8 mouse cellular contexts compared by ENCODE assay signal in the genomic region with DNA sequence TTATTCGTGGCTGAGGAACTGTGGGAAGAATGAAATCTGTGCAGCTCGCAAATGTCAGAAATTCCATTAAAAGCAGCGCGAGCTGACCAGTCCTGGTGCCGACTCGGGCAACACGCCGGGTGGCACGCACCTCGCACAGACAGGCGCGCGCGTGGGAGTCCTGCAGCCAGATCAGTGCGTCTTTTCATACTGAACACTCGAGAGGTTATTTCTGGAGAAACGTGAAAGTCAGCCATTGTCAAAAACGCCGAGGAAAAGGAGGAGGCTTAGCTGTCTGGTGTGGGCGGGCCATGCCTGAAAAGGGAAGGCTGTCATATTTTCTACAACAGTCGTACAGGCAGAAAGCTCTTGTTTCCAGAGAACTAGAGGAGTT. TPM values are rescaled to one million over a fixed set of nuclear protein-coding genes. Genes with fewer than 3 reads are reported as not detected.
DNase-seq lines count a peak whose midpoint lies in the region; ATAC-seq and TF ChIP-seq lines count a peak whose summit lies in the region.

No protein-coding gene starts in this region.

- no peaks in the 10 kb centered on the region for H3K9me3 ChIP-seq in embryonic facial prominence, embryonic 10.5 days

- H3K27me3 ChIP-seq in embryonic facial prominence, embryonic 10.5 days (replicated peaks; ENCODE audit: low read depth, poor library complexity, severe bottlenecking): no peaks in the 10 kb centered on the region

- peak overlapping the region; percentile 98 for H3K27ac ChIP-seq in embryonic facial prominence, embryonic 10.5 days (replicated peaks)

- peak overlapping the region; percentile 45 for H3K4me3 ChIP-seq in lung, adult 2 months (replicated peaks; ENCODE audit: extremely low read depth, low read depth, low read length)
- peak overlapping the region; percentile 96 for H3K4me3 ChIP-seq in embryonic facial prominence, embryonic 10.5 days

- TF ChIP-seq CTCF in lung, adult 2 months (IDR thresholded peaks at IDR 0.05; ENCODE audit: insufficient read depth, low read length): no peak

- under 1% methylated on average over 21 of the region's 21 CpGs for WGBS in lung, adult 2 months
- 3% methylated on average over 21 of the region's 21 CpGs for WGBS in embryonic facial prominence, embryonic 10.5 days

- peaks cover 19% of the 10 kb centered on the region for H3K4me1 ChIP-seq in lung, adult 2 months (ENCODE audit: control insufficient read depth, insufficient read depth, low read length)
- H3K4me1 ChIP-seq in embryonic facial prominence, embryonic 10.5 days: peaks cover 28% of the 10 kb centered on the region

- H3K36me3 ChIP-seq in embryonic facial prominence, embryonic 10.5 days (replicated peaks): 0 out of 2 replicates have a peak, but pooled peaks cover 4% of the 10 kb centered on the region

- ATAC-seq in hematopoietic stem cell, adult 5-6 weeks (replicated peaks in 1 of 2; ENCODE audit: insufficient read depth in 1 of 2, low FRiP score in 2 of 2, low TSS enrichment in 1 of 2, low read depth in 1 of 2, poor library complexity in 2 of 2, severe bottlenecking in 2 of 2): peak; percentile 8 to 12; a peak in 2 of 4 replicates
- peak; percentile 11 for ATAC-seq in megakaryocyte, adult 5-6 weeks (ENCODE audit: poor library complexity, severe bottlenecking)

- no peak for TF ChIP-seq POLR2A in lung, adult 2 months (IDR thresholded peaks at IDR 0.05; ENCODE audit: borderline replicate concordance, extremely low read depth, low read depth, low read length)

- no peak for DNase-seq in lung, adult 2 months
- no peak for DNase-seq in lung, postnatal 36 days
- DNase-seq in embryonic facial prominence, embryonic 10.5 days (ENCODE audit: low spot score): no peak
- DNase-seq in thymus, postnatal 4 days: peak; percentile 64
- DNase-seq in kidney, adult 9 months: no peak
- no peak for DNase-seq in cerebellum, adult 9-10 months

RNA-seq across cellular contexts. Expression of a gene that starts 0.7 kb away (rescaled TPM):
- polyA plus RNA-seq in lung, adult 2 months (2012; rRNA removed): 27.1 and 28.9 TPM in 2 replicates
- 169 and 178 TPM in 2 replicates for polyA plus RNA-seq in embryonic facial prominence, embryonic 10.5 days (2016; fragmentation: Nextera tagmentation; extraction: Ambion mirVana)
- 59.8 and 71.7 TPM in 2 replicates for total RNA-seq in hematopoietic stem cell, adult 5-6 weeks (2017)
- 109 and 136 TPM in 2 replicates for total RNA-seq in megakaryocyte, adult 5-6 weeks (2015)
- 44.2 and 56.7 TPM in 2 replicates for total RNA-seq in megakaryocyte, adult 5-6 weeks (2017)
